15 mouse cellular contexts compared by ENCODE assay signal in the genomic region with DNA sequence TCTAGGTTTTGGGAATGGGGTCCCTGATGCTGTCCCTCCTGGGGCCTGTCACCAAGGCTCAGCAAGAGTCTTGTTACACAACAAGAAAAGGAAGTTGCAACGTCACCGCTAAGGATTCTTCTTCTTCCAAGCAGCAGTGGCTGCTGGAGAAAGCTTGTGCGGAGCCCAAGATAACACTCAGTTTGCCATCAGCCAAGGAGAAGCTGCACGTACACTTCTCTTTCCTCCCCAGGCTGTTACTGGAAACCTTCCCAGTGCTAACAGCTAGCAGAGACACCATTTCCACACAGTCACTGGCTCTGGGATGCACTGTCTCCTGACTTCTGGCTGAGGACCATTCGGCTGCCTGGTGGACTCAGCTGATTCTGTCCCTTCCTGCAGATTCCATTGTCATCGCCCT. TPM values are rescaled to one million over a fixed set of nuclear protein-coding genes. Genes with fewer than 3 reads are reported as not detected.
DNase-seq lines count a peak whose midpoint lies in the region.
"Had no signal": no experiment of that assay in that cellular context is flagged by ENCODE, and none has a peak within 500 bp of the region (broad histone marks: within the 10 kb centered on the region; RNA-seq: fewer than 3 reads in every experiment).

No protein-coding gene starts in this region.

- H3K9me3 ChIP-seq in megakaryocyte, embryonic 14.5 days, result no peaks in the 10 kb centered on the region
- H3K9me3 ChIP-seq: hindbrain, embryonic 12.5 days; midbrain, embryonic 10.5 days; stomach, embryonic 15.5 days had no signal

- peak overlapping the region; percentile 76 for H3K4me3 ChIP-seq in megakaryocyte, embryonic 14.5 days (replicated peaks)
- H3K4me3 ChIP-seq: hindbrain, embryonic 12.5 days; midbrain, embryonic 10.5 days; stomach, embryonic 15.5 days had no signal

- intact Hi-C loops in heart, postnatal 10 days (cut with DNase I), result no loop called here

- H3K36me3 ChIP-seq in megakaryocyte, embryonic 14.5 days (replicated peaks; ENCODE audit: low read length), result peaks cover 26% of the 10 kb centered on the region

- no peaks in the 10 kb centered on the region for H3K27me3 ChIP-seq in megakaryocyte, embryonic 14.5 days (replicated peaks)
- H3K27me3 ChIP-seq: hindbrain, embryonic 12.5 days; stomach, embryonic 15.5 days had no signal

- peak; percentile 34 for DNase-seq in layer of hippocampus, adult 9-11 months
- no peak for DNase-seq in layer of hippocampus, adult 9-10 months (ENCODE audit: low spot score)
- DNase-seq in frontal cortex, postnatal 36 days (ENCODE audit: low spot score in 2 of 2), result peak; percentile 15 to 45
- DNase-seq in heart, postnatal 10 days, result peak; percentile 44 to 59
- DNase-seq in adrenal gland, postnatal 14 days, result no peak
- no peak for DNase-seq in urinary bladder, postnatal 4 days (ENCODE audit: low spot score in 2 of 2)
- DNase-seq in spleen, adult 18-20 months, result no peak
- DNase-seq: cerebellum, adult 9-11 months; kidney, postnatal 36 days had no signal

- H3K4me1 ChIP-seq in megakaryocyte, embryonic 14.5 days, result peaks cover 54% of the 10 kb centered on the region
- H3K4me1 ChIP-seq: stomach, embryonic 15.5 days had no signal

RNA-seq across cellular contexts. Expression of gene Mrap, which starts 9.1 kb away (rescaled TPM):
- 10 to 100 TPM; 21.5 to 27.5 TPM for total RNA-seq in heart, postnatal 10 days (2021)
- polyA plus RNA-seq in megakaryocyte, embryonic 14.5 days (2012; ENCODE audit: insufficient read depth, low replicate concordance), result 3.3 TPM in 1 of 2 replicates, not detected in the other
- 497 and 542 TPM in 2 replicates for total RNA-seq in adrenal gland, postnatal 14 days (2021)
- total RNA-seq: neutrophil, adult 5-6 weeks had no signal
- polyA plus RNA-seq: activated CD4-positive, CD25-positive, alpha-beta regulatory T cell, adult 4 months had no signal

RNA-seq across cellular contexts. Expression of gene Mis18a, which starts 19.9 kb away (rescaled TPM):
- total RNA-seq in heart, postnatal 10 days (2021), result 1 to 10 TPM; 5.3 to 5.9 TPM
- 7.9 and 18.8 TPM in 2 replicates for polyA plus RNA-seq in megakaryocyte, embryonic 14.5 days (2012; ENCODE audit: insufficient read depth, low replicate concordance)
- 7.4 and 8.6 TPM in 2 replicates for total RNA-seq in adrenal gland, postnatal 14 days (2021)

Comparison
In these comparisons a context has a peak if more than half of its experiments do, and no peak if none do; other contexts are left out.
1. DNase-seq: peak in layer of hippocampus, adult 9-11 months (single experiment), frontal cortex, postnatal 36 days (2 of 2) and heart, postnatal 10 days (2 of 2); none in layer of hippocampus, adult 9-10 months (single experiment), adrenal gland, postnatal 14 days (single experiment), urinary bladder, postnatal 4 days (0 of 2) and spleen, adult 18-20 months (0 of 2).
2. RNA of gene Mrap, which starts 9.1 kb away (total RNA-seq): 497 to 542 TPM in adrenal gland, postnatal 14 days; 21.5 to 27.5 TPM in heart, postnatal 10 days; every median in the first group is over 10 times any median in the second.